Mouse (Mus musculus) lung, adult 2 months (tissue): Measurements from ENCODE around the gene Zbtb49.

Experiments used
- CTCF ChIP-seq: fragments of 200-500 bp; IDR thresholded peaks from 2 replicates; pipeline ENCODE4 v1.5.1; 2011; ENCODE audit warnings: mild to moderate bottlenecking, low read length, control low read depth; ENCODE audit not compliant: insufficient read depth
- POLR2A ChIP-seq: fragments of 200-500 bp; IDR thresholded peaks from 2 replicates; pipeline ENCODE4 v1.6.1; 2011; ENCODE audit warnings: low read depth, mild to moderate bottlenecking, control low read depth, low read length, borderline replicate concordance; ENCODE audit errors: extremely low read depth

- TF ChIP-seq CTCF (no peak), POLR2A (no peak)
Observed at GRCm38 (mm10) chr5:38240727-38241472, 20.6 kb upstream of the Zbtb49 start.
